Mouse (Mus musculus): Measurements from ENCODE around the gene Unk. TPM values are rescaled to one million over a fixed set of nuclear protein-coding genes. Genes with fewer than 3 reads are reported as not detected.
A peak's percentile ranks its signal among the peaks of the same experiment; 100 is the strongest.
"Not testable (repeated sequence)": the region's sequence is repeated elsewhere in the genome, so short reads cannot be mapped to it uniquely, and the experiment has no call there.

Gene Unk
- polyA plus RNA-seq, 1 experiment = 14.5 TPM

- peaks cover 31% of the 10 kb centered on the region for H3K79me2 ChIP-seq (ENCODE audit: control insufficient read depth, insufficient read depth)
- H3K36me3 ChIP-seq (ENCODE audit: control insufficient read depth, insufficient read depth) = peaks cover 28% of the 10 kb centered on the region
- no peaks in the 10 kb centered on the region for H3K27me3 ChIP-seq (ENCODE audit: control insufficient read depth, insufficient read depth, insufficient read length)
- H3ac ChIP-seq (ENCODE audit: control insufficient read depth, insufficient read length, low read depth) = no peak overlapping the region
- H3K4me3 ChIP-seq (ENCODE audit: insufficient read depth, poor library complexity, severe bottlenecking) = no peak overlapping the region
- peaks cover 14% of the 10 kb centered on the region for H3K79me3 ChIP-seq (ENCODE audit: low read depth)
- TF ChIP-seq CEBPB (IDR thresholded peaks at IDR 0.05; ENCODE audit: low read depth) (no peak), MYOG (IDR thresholded peaks at IDR 0.05; ENCODE audit: control insufficient read depth, extremely low read depth, insufficient read length) (no peak), MYOD1 (IDR thresholded peaks at IDR 0.05; ENCODE audit: control insufficient read depth, insufficient read length, low read depth) (no peak), USF1 (IDR thresholded peaks at IDR 0.05; ENCODE audit: low read depth) (no peak), FOSL1 (IDR thresholded peaks at IDR 0.05; ENCODE audit: insufficient read depth, low read length, poor library complexity, severe bottlenecking) (no peak), CTCF (IDR thresholded peaks at IDR 0.05; ENCODE audit: control insufficient read depth, insufficient read depth, insufficient read length) (no peak), MAX (IDR thresholded peaks at IDR 0.05) (no peak)
These were observed 10.1 kb upstream of the Unk start for GRCm38 (mm10) chr11:116019976-116020411.

- Histone ChIP-seq H3ac (ENCODE audit: control insufficient read depth, insufficient read length, low read depth) (no peak overlapping the region), H3K79me3 (ENCODE audit: low read depth) (peaks cover 14% of the 10 kb centered on the region), H3K36me3 (ENCODE audit: control insufficient read depth, insufficient read depth) (peaks cover 28% of the 10 kb centered on the region), H3K4me3 (ENCODE audit: insufficient read depth, poor library complexity, severe bottlenecking) (no peak overlapping the region), H3K27me3 (ENCODE audit: control insufficient read depth, insufficient read depth, insufficient read length) (no peaks in the 10 kb centered on the region), H3K79me2 (ENCODE audit: control insufficient read depth, insufficient read depth) (peaks cover 31% of the 10 kb centered on the region)
- TF ChIP-seq FOSL1 (IDR thresholded peaks at IDR 0.05; ENCODE audit: insufficient read depth, low read length, poor library complexity, severe bottlenecking) (no peak), USF1 (IDR thresholded peaks at IDR 0.05; ENCODE audit: low read depth) (no peak), CTCF (IDR thresholded peaks at IDR 0.05; ENCODE audit: control insufficient read depth, insufficient read depth, insufficient read length) (no peak), CEBPB (IDR thresholded peaks at IDR 0.05; ENCODE audit: low read depth) (no peak), MYOG (IDR thresholded peaks at IDR 0.05; ENCODE audit: control insufficient read depth, extremely low read depth, insufficient read length) (no peak), MYOD1 (IDR thresholded peaks at IDR 0.05; ENCODE audit: control insufficient read depth, insufficient read length, low read depth) (no peak), MAX (IDR thresholded peaks at IDR 0.05) (no peak)
These were observed 9.6 kb upstream of the Unk start for GRCm38 (mm10) chr11:116020519-116020922.

- Histone ChIP-seq H3K4me3 (ENCODE audit: insufficient read depth, poor library complexity, severe bottlenecking) (no peak overlapping the region), H3K79me3 (ENCODE audit: low read depth) (peaks cover 14% of the 10 kb centered on the region), H3K27me3 (ENCODE audit: control insufficient read depth, insufficient read depth, insufficient read length) (no peaks in the 10 kb centered on the region), H3ac (ENCODE audit: control insufficient read depth, insufficient read length, low read depth) (no peak overlapping the region), H3K79me2 (ENCODE audit: control insufficient read depth, insufficient read depth) (peaks cover 31% of the 10 kb centered on the region), H3K36me3 (ENCODE audit: control insufficient read depth, insufficient read depth) (peaks cover 28% of the 10 kb centered on the region)
- TF ChIP-seq MYOG (IDR thresholded peaks at IDR 0.05; ENCODE audit: control insufficient read depth, extremely low read depth, insufficient read length) (no peak), CTCF (IDR thresholded peaks at IDR 0.05; ENCODE audit: control insufficient read depth, insufficient read depth, insufficient read length) (no peak), MYOD1 (IDR thresholded peaks at IDR 0.05; ENCODE audit: control insufficient read depth, insufficient read length, low read depth) (no peak), MAX (IDR thresholded peaks at IDR 0.05) (no peak), FOSL1 (IDR thresholded peaks at IDR 0.05; ENCODE audit: insufficient read depth, low read length, poor library complexity, severe bottlenecking) (no peak), CEBPB (IDR thresholded peaks at IDR 0.05; ENCODE audit: low read depth) (no peak), USF1 (IDR thresholded peaks at IDR 0.05; ENCODE audit: low read depth) (no peak)
These were observed 8.5 kb upstream of the Unk start for GRCm38 (mm10) chr11:116021328-116022220.

DNA sequence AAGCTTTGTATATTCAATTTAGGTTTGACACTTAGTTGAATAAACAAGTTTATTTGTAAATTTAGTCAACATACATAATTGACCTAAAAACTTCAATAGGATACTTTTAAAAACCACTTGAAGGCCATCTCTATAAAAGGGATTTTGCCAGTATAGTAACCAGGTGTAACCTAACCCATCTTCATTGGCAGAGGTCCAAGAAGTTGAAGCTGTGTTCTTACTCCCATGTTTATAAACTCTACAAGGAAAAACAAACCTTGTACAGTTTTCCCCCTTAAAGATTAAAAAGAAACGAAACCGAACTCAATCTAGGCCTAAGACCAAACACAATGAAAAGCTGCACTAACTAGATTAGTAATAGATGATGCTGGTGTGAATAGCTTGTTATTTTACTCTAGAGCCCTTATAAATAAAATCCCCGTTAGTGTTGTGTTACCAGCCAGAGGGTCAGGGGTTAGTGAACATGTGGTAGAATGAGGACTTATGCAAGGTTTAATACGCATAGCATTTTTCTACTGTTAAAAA lies 7.8 kb upstream of the Unk start:
- H3K36me3 ChIP-seq (ENCODE audit: control insufficient read depth, insufficient read depth) = peaks cover 28% of the 10 kb centered on the region
- peaks cover 31% of the 10 kb centered on the region for H3K79me2 ChIP-seq (ENCODE audit: control insufficient read depth, insufficient read depth)
- H3K27me3 ChIP-seq (ENCODE audit: control insufficient read depth, insufficient read depth, insufficient read length) = no peaks in the 10 kb centered on the region
- peaks cover 14% of the 10 kb centered on the region for H3K79me3 ChIP-seq (ENCODE audit: low read depth)
- peak overlapping the region; percentile 23 for H3K4me3 ChIP-seq (ENCODE audit: insufficient read depth, poor library complexity, severe bottlenecking)
- peak overlapping the region; percentile 42 for H3ac ChIP-seq (ENCODE audit: control insufficient read depth, insufficient read length, low read depth)
- no peak for TF ChIP-seq USF1 (IDR thresholded peaks at IDR 0.05; ENCODE audit: low read depth)
- no peak for TF ChIP-seq MYOG (IDR thresholded peaks at IDR 0.05; ENCODE audit: control insufficient read depth, extremely low read depth, insufficient read length)
- no peak for TF ChIP-seq FOSL1 (IDR thresholded peaks at IDR 0.05; ENCODE audit: insufficient read depth, low read length, poor library complexity, severe bottlenecking)
- no peak for TF ChIP-seq CTCF (IDR thresholded peaks at IDR 0.05; ENCODE audit: control insufficient read depth, insufficient read depth, insufficient read length)
- TF ChIP-seq CEBPB (IDR thresholded peaks at IDR 0.05; ENCODE audit: low read depth) = no peak
- no peak for TF ChIP-seq MYOD1 (IDR thresholded peaks at IDR 0.05; ENCODE audit: control insufficient read depth, insufficient read length, low read depth)
- TF ChIP-seq MAX (IDR thresholded peaks at IDR 0.05) = no peak

- H3K27me3 ChIP-seq (ENCODE audit: control insufficient read depth, insufficient read depth, insufficient read length) = not testable (repeated sequence)
- H3K4me3 ChIP-seq (ENCODE audit: insufficient read depth, poor library complexity, severe bottlenecking) = peak overlapping the region; percentile 97
- H3K36me3 ChIP-seq (ENCODE audit: control insufficient read depth, insufficient read depth) = peaks cover 28% of the 10 kb centered on the region
- peak overlapping the region; percentile 72 for H3ac ChIP-seq (ENCODE audit: control insufficient read depth, insufficient read length, low read depth)
- peaks cover 14% of the 10 kb centered on the region for H3K79me3 ChIP-seq (ENCODE audit: low read depth)
- peaks cover 31% of the 10 kb centered on the region for H3K79me2 ChIP-seq (ENCODE audit: control insufficient read depth, insufficient read depth)
These were observed 6.9 kb upstream of the Unk start for GRCm38 (mm10) chr11:116023074-116023770.

Data from C2C12 (cell line).